Mouse (Mus musculus) layer of hippocampus, adult 2 months (tissue): ENCODE data around the gene Scd4. TPM values are rescaled to one million over a fixed set of nuclear protein-coding genes. Genes with fewer than 3 reads are reported as not detected.

Experiments used
- DNase-seq, 2 experiments: peaks; one replicate each; pipeline ENCODE4 v3.0.0; 2022; ENCODE audit warnings: low spot score in 2 of 2
- H3K27ac ChIP-seq: fragments of 200-600 bp; 2 replicates; pipeline ENCODE4 v1.8.1; 2022
- H3K4me3 ChIP-seq: fragments of 200-600 bp; 2 replicates; pipeline ENCODE4 v1.8.1; 2022; ENCODE audit warnings: mild to moderate bottlenecking
- CTCF ChIP-seq: fragments of 200-600 bp; conservative IDR thresholded peaks from 2 replicates; pipeline ENCODE4 v1.8.1; 2022; ENCODE audit warnings: antibody characterized with exemption, mild to moderate bottlenecking, moderate library complexity
- microRNA-seq, 2 experiments: library from miRNA; unstranded; fragments of <30 nt; microRNA quantifications; one replicate each; pipeline ENCODE4 v1.2.0; 2021
- total RNA-seq, 2 experiments: library from RNA; stranded (reverse); gene quantifications; 2 replicates each; pipeline ENCODE4 v1.2.3; 2021

Gene Scd4
- total RNA-seq, 2 experiments from 2014 or later = 2.3 to 2.5 TPM

DNA sequence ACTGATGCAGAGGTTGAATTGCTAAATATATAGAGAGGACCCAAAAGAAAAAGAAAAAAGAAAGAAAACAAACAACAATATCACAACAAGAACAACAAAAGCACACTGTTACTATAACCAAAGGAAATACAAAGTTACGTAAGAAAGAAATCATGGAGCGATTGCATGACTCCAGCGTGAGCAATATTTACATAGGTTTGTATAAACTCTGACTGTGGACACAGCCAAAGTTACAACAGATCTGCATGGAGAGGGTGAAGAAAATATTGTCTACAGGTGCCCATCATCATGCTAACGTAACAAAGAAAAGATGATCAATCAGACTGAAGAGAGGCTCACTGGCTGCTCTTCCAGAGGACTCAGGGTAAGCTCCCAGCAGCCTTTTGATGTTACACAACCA lies 47.2 kb downstream of the Scd4 start:
- Histone ChIP-seq H3K27ac (no peak overlapping the region), H3K4me3 (no peak overlapping the region)
- no peak for DNase-seq
- TF ChIP-seq CTCF = no peak

DNA sequence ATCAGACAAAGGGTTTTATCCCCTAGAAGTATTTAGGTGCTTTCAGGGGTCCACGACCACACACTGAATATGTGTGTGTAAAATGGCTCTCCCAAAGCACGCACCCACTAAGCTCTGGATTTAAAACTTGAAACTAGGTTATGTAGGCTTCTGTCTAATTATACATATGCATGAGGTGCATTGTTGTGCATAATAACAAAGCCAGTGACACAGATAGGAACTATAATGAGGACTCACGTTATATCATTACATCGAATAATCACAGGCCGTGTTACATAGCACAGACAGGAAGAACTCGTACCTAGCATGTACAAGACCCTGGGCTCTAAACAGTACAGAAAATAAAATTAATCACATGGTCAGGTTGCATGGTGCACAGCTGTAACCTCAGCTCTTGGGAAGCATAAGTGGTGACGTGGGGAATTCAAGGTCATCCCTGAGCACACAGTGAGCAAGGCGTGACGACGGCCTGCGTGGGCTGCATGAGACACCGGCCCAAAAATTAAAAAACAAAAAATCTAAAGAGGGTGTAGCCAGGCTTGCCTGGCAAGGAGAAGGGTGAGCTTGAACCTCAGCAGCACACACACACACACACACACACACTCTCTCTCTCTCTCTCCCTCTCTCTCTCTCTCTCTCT lies 49.9 kb downstream of the Scd4 start:
- no peak for DNase-seq
- no peak for TF ChIP-seq CTCF
- Histone ChIP-seq H3K4me3 (no peak overlapping the region), H3K27ac (no peak overlapping the region)

DNA sequence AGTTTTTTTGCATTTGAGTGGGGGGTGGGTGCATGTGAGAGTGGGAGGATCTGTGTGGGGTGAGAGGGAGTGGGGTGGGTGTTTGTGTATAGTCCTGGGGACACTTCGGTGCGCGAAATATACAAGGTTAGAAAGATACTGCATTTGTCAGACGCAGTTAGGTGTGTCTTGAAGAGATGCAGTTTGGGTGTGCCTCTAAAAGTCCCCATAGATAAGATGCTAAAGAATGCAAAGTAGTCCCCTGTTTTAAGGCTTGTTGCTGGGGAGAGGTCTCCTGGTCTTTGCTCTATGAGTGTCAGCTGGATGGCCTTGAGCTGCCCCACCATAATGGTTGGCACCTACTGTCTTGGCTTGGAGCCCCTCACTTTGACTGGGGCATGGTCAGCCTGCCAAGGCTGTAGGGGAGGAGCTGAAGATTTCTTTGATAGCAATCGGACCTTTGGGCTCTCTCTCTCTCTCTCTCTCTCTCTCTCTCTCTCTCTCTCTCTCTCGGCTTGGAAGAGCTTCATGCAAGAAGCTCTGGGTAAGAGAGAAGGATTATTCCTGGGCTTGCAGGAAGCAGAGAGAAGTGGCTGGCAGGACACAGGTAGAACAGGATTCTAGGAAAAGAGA lies 53.1 kb downstream of the Scd4 start:
- no peak for DNase-seq
- Histone ChIP-seq H3K4me3 (no peak overlapping the region), H3K27ac (no peak overlapping the region)
- no peak for TF ChIP-seq CTCF

DNA sequence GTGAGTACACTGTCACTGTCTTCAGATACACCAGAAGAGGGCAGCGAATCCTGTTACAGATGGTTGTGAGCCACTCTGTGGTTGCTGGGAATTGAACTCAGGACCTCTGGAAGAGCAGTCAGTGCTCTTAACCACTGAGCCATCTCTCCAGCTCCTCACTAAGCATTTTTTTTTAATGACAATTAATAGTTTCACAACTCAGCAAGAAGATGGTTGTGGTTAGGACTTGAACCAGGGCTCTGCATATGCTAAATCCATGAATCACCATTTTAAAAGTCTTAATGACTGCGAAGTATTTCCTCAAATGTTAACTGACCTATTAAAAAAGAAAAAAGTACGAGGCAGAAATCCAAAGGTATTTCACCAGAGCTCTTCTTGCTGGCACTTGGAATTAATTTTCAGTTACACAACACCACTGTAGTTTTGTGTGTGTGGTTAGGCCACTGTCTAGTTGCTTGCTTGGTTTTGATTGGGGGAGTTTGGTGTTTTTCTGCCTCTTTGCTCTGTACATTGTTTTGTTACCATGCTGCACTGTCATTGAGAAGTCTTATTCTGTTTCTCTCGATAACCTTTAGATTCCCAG lies 54.3 kb downstream of the Scd4 start:
- no peak overlapping the region for H3K4me3 ChIP-seq
- DNase-seq = no peak
- H3K27ac ChIP-seq = peak overlapping the region; percentile 95; the same call in 1 of the 2 replicates
- no peak; the same call in 1 of the 2 replicates for TF ChIP-seq CTCF

DNA sequence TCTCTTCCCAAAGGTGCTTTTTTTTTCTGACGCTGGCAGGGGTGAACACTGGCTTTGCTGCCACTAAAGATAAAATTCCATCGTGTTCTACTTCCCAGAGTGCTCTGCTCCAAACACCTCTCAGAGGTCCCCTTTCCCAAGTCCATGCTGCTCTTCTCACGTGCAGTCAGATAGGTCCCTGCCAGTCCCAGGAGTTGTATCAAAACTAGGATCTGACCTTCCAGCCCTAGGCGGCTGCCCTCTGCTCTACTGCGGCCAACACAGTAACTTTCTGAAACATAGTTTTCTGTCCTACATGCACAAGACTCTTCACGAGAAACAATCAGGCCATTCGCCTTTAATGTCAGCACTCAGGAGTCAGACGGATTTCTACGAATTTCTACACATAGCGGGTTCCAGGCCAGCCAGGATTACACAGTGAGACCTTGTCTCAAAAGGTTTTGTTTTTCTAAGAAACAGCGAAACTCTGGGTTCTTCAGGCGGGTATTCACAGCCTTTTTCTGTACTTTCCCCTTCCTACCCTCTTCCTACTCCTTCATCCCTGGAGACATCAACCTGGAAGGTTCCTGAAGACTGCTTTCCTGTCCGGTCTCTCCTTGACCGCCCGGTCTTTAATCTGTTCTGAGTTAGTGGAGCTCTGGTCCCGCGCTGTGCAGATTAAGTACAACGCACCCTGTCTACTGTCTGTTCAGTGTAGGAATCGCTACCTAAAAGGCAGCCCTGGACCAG lies 55.0 kb downstream of the Scd4 start:
- peak overlapping the region; percentile 57 for H3K4me3 ChIP-seq
- no peak for DNase-seq
- no peak for TF ChIP-seq CTCF

DNA sequence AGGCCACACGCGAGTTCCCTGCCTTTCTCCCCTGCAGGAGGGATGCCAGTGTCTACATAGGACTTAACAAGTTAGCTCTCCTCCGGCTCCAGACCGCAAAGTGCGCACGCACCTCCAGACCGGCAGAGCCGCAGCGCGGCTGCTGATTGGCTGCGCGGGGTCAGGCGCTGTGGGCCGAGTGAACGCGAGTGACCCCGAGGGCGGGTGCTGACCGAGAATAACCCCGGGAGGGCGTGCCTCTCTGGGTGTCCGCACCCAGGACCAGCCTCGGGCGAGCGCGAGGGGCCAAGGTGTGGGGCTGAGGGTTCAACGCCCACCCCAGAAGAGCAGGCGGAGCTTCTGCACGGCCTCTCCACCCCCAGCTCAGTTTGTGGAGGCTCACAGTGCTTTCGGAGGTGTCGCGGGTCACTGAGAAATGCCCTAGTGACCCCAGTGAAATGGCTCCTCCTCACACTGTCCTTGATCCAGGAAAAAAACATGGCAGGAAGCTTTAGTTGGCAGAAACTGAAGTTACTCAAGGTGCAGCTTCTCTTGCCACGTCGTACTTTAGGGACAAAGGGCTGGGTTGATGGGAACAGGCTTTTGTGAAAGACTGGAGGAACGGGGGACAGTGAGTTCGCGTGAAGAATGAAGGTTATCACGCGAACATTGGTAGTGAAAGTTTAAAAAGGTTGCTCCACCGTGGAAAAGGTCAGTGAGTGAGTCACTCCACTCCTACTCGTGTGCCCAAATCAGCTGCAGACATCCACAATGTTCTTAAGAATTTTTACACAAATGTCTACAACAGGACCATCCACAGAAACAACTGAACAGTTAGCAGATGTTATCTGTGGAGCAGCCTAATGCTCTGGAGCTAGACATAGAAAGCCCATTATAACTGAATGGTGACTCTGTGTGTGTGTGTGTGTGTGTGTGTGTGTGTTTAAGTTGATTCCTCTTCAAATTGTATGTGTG lies 55.9 kb downstream of the Scd4 start:
- H3K27ac ChIP-seq = peak overlapping the region; percentile 95
- no peak for TF ChIP-seq CTCF
- peak overlapping the region; percentile 57 for H3K4me3 ChIP-seq
- peak; percentile 83 to 90 for DNase-seq

More for the DNA sequence above, 55.0 kb downstream of the Scd4 start:
- H3K27ac ChIP-seq = peak overlapping the region; percentile 95

DNA sequence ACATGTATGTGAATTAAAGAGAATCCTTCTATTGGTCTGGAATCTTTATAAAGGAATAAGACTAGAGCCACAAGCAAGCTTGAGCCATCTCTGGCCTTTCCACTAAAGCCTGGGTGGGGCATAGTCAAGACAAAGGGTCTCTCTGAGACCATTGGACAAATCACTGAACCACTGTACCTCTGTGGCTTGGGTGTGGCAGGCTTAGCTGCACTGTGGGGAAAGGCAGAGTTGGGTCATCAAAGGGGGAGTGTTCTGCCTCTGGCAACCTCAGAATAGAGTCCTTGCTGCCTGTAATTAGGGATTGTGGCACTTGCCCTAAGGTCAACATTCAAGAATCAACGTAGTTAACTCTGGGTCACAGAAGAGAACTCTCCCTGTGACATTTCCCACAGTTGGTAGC lies 56.6 kb downstream of the Scd4 start:
- Histone ChIP-seq H3K27ac (peak overlapping the region; percentile 57; the same call in 1 of the 2 replicates), H3K4me3 (no peak overlapping the region)
- no peak for DNase-seq
- no peak for TF ChIP-seq CTCF

DNA sequence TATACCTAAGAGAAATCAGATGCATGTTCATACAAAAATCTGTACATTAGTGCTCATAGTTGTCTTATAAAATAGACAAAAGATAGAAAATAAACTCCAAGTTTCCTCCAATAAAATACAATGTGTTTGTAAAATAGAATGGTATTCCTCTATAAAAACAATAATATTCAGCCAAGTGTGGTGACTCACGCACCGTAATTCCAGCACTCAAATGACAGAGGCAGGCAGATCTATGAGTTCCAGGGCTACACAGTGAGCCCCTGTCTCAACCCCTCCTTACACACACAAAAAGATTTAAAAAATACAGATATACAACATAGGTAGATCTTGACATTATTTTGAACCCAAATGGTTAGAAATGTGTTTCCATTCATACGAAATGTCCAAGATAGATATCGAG lies 59.0 kb downstream of the Scd4 start:
- Histone ChIP-seq H3K27ac (no peak overlapping the region), H3K4me3 (no peak overlapping the region)
- no peak for DNase-seq
- no peak for TF ChIP-seq CTCF

DNA sequence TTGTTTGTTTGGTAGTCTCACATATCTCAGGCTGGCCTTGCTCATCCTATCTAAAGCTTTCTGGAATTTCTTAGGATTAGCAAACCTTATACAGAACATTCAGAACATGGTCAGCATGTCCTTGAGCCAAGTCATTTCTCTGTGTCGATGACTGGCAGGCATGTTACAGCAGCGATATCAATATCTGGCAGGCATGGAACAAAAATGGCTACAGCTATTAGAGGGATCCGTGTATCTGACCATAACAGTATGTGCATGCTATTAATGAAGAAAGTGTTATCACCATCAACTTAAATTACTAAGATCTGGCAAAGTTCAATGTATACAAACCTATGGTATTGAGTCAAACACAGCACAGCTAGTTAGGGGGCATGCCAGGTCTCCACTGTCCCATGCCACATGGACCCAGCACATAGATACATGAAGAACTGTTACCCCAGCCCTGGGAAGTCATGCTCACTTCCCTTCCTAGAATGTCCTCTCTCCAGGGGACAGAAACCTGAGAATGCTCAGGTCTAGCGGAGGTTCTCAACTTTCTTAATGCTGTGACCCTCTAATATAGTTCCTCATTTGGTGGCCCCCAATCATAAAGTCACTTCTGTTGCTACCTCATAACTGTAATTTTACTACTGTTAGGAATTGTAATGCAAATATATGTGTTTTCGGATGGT lies 59.6 kb downstream of the Scd4 start:
- TF ChIP-seq CTCF = no peak
- no peak for DNase-seq
- H3K4me3 ChIP-seq = no peak overlapping the region
- no peak overlapping the region for H3K27ac ChIP-seq

DNA sequence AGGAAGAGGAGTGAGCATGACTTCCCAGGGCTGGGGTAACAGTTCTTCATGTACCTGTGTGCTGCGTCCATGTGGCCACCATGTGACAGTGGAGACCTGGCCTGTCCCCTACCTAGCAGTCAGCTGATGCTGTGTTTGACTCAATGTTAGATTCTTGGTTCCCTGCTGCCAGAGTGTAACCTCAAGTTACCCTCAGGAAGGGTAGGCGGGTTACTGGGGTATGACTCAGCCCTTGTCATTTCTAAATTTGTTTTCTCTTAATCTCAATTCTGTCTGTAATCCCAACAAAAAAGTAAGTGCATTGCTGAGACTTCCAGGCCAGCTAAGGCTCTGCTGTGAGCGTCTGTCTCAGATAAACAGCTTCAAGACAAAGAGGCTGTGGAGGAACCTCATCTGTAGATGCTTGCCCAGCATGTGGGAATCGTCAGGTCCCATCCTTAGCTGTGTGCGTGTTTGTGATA lies 61.1 kb downstream of the Scd4 start:
- Histone ChIP-seq H3K27ac (no peak overlapping the region), H3K4me3 (no peak overlapping the region)
- no peak for DNase-seq
- TF ChIP-seq CTCF = no peak

DNA sequence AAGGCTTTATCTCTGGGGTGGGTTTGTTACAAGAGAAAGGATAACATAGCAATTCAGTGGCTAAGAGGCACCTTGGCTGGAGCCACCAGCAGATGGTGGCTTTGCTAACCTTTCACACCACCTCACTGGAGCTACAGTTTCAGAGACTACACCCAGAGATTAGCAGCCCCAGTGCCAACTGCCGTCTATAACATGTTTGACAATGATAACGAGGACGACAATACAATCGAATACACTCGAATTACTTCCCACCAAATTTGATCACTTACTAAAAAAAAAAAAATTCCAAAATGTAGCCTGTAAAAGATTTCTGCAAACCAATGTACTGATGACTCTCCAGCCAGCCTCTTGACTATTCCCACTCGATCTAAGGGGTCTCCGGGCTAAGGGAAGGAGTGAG lies 62.1 kb downstream of the Scd4 start:
- no peak for DNase-seq
- TF ChIP-seq CTCF = no peak
- Histone ChIP-seq H3K4me3 (no peak overlapping the region), H3K27ac (no peak overlapping the region)

Small RNA genes within 50 kb of the gene (microRNA-seq; reads per million reads assigned to microRNA genes)
- 0.32 to 2.6 reads per million in 2 experiments for gene Mir5114

Other genes with a start within 250 kb of the Scd4 start
- 10 to 100 TPM; 47.1 to 58.0 TPM for gene Chuk, start 225.6 kb upstream of the Scd4 start, total RNA-seq
- gene Cwf19l1, start 197.2 kb upstream of the Scd4 start, total RNA-seq = 10 to 100 TPM; 18.0 to 19.4 TPM
- gene Bloc1s2, start 186.6 kb upstream of the Scd4 start, total RNA-seq = 10 to 100 TPM; 58.3 to 60.8 TPM
- under 1 TPM; 0.15 to 0.31 TPM for gene Pkd2l1, start 140.7 kb upstream of the Scd4 start, total RNA-seq
- 1 to 10 TPM; 1.6 to 2.2 TPM for gene Scd3, start 129.8 kb upstream of the Scd4 start, total RNA-seq
- gene Scd2, start 39.4 kb upstream of the Scd4 start, total RNA-seq = 100 to 1,000 TPM; 597 to 622 TPM
- 100 to 1,000 TPM; 139 TPM for gene Scd1, start 74.8 kb downstream of the Scd4 start, total RNA-seq
- under 1 TPM in 1 of 2 experiments, not detected in 1; 0.17 TPM for gene Wnt8b, start 160.4 kb downstream of the Scd4 start, total RNA-seq
- gene Sec31b, start 212.8 kb downstream of the Scd4 start, total RNA-seq = under 1 TPM; 0.12 to 0.67 TPM
- not detected for gene Gm20538, start 219.7 kb downstream of the Scd4 start, total RNA-seq
- gene Ndufb8, start 222.3 kb downstream of the Scd4 start, total RNA-seq = 100 to 1,000 TPM; 349 to 378 TPM
- gene Hif1an, start 229.8 kb downstream of the Scd4 start, total RNA-seq = 10 to 100 TPM; 32.7 to 33.6 TPM